Mouse (Mus musculus) kidney, embryonic 16.5 days (tissue): ENCODE results near the gene Egfl7. TPM values are rescaled to one million over a fixed set of nuclear protein-coding genes. Genes with fewer than 3 reads are reported as not detected.

ENCODE experiments used
- ATAC-seq: fragments of 200-750 bp; cut with Nextera tagmentation; 2 replicates; pipeline ENCODE4 v1.8.0; 2017; ENCODE audit warnings: moderate TSS enrichment; ENCODE audit not compliant: low FRiP score, low TSS enrichment
- H3K27ac ChIP-seq: fragments of 300-500 bp; sonication (generic); 2 replicates; pipeline ENCODE4 v1.5.1; 2014; ENCODE audit warnings: low read length
- H3K27me3 ChIP-seq: fragments of 300-500 bp; sonication (generic); 2 replicates; pipeline ENCODE4 v1.6.1; 2014; ENCODE audit warnings: low read length, control low read depth, mixed read lengths; ENCODE audit not compliant: insufficient read depth
- H3K36me3 ChIP-seq: fragments of 300-500 bp; sonication (generic); 2 replicates; pipeline ENCODE4 v1.6.1; 2014; ENCODE audit warnings: low read length, control low read depth, mixed read lengths; ENCODE audit not compliant: insufficient read depth
- H3K4me1 ChIP-seq: fragments of 300-500 bp; sonication (generic); 2 replicates; pipeline ENCODE4 v1.6.1; 2014; ENCODE audit warnings: low read length, control low read depth, mixed read lengths; ENCODE audit not compliant: insufficient read depth
- H3K4me2 ChIP-seq: fragments of 300-500 bp; sonication (generic); replicated peaks from 2 replicates; pipeline ENCODE4 v1.6.1; 2014; ENCODE audit warnings: low read depth, low read length
- H3K4me3 ChIP-seq: fragments of 300-500 bp; sonication (generic); 2 replicates; pipeline ENCODE4 v1.5.1; 2014; ENCODE audit warnings: mild to moderate bottlenecking, low read length
- H3K9ac ChIP-seq: fragments of 300-500 bp; sonication (generic); replicated peaks from 2 replicates; pipeline ENCODE4 v1.6.1; 2014; ENCODE audit warnings: low read length
- H3K9me3 ChIP-seq: fragments of 300-500 bp; sonication (generic); 2 replicates; pipeline ENCODE4 v1.6.1; 2016; ENCODE audit warnings: low read length, control low read depth
- whole genome bisulfite sequencing: fragments of 180-500 bp; shearing (Covaris S2); extraction: QIAGEN DNeasy Blood & Tissue Kit; methylation state at CpG from one replicate; pipeline ENCODE4 v1.1.7; 2014; 5-methylcytosine and 5-hydroxymethylcytosine counted together
- polyA plus RNA-seq: library from polyadenylated mRNA; unstranded; fragments of >200 nt; fragmentation: Nextera tagmentation; extraction: Ambion mirVana; gene quantifications from 2 replicates; pipeline ENCODE4 v1.2.1, GENCODE M21; 2015

Egfl7 gene
- polyA plus RNA-seq, 1 experiment from 2014 or later = 266 TPM

- peak; percentile 90 for ATAC-seq
- WGBS = under 1% methylated on average over 97 of the region's 103 CpGs
- H3K27me3 ChIP-seq = no peaks in the 10 kb centered on the region
- H3K36me3 ChIP-seq = no peaks in the 10 kb centered on the region
- H3K4me3 ChIP-seq = peak within 1 kb of the TSS; percentile 71
- peak within 1 kb of the TSS; percentile 86 for H3K27ac ChIP-seq
- H3K9ac ChIP-seq = peak within 1 kb of the TSS; percentile 83
- peaks cover 25% of the 10 kb centered on the region for H3K4me1 ChIP-seq
- H3K4me2 ChIP-seq = peak within 1 kb of the TSS; percentile 88
- H3K9me3 ChIP-seq = no peaks in the 10 kb centered on the region
Measured at GRCm38 (mm10) chr2:26603720-26604671, 24.2 kb downstream of the Egfl7 start, which contains the start of gene Agpat2. Gene Agpat2, minus strand, starts transcription at chr2:26604417.

GRCm38 (mm10) chr2:26605331-26605730 lies 25.5 kb downstream of the Egfl7 start:
- H3K4me1 ChIP-seq = peaks cover 20% of the 10 kb centered on the region
- H3K9ac ChIP-seq = no peak overlapping the region
- H3K9me3 ChIP-seq = no peaks in the 10 kb centered on the region
- H3K27ac ChIP-seq = no peak overlapping the region
- no peaks in the 10 kb centered on the region for H3K27me3 ChIP-seq
- no peak for ATAC-seq
- H3K36me3 ChIP-seq = no peaks in the 10 kb centered on the region
- 88% methylated on average over 8 of the region's 8 CpGs for WGBS
- no peak overlapping the region for H3K4me3 ChIP-seq
- no peak overlapping the region for H3K4me2 ChIP-seq

GRCm38 (mm10) chr2:26606579-26606978 lies 26.8 kb downstream of the Egfl7 start:
- 74% methylated on average over 3 of the region's 3 CpGs for WGBS
- no peak overlapping the region for H3K9ac ChIP-seq
- no peaks in the 10 kb centered on the region for H3K27me3 ChIP-seq
- H3K4me1 ChIP-seq = peaks cover 13% of the 10 kb centered on the region
- ATAC-seq = no peak
- no peak overlapping the region for H3K4me3 ChIP-seq
- no peak overlapping the region for H3K4me2 ChIP-seq
- no peaks in the 10 kb centered on the region for H3K9me3 ChIP-seq
- H3K36me3 ChIP-seq = no peaks in the 10 kb centered on the region
- no peak overlapping the region for H3K27ac ChIP-seq

- H3K9ac ChIP-seq = 0 out of 2 replicates have a peak overlapping the region, but pooled peaks have one; percentile 29
- H3K4me1 ChIP-seq = peaks cover 13% of the 10 kb centered on the region
- no peak overlapping the region for H3K27ac ChIP-seq
- WGBS = 43% methylated on average over 6 of the region's 6 CpGs
- no peak overlapping the region for H3K4me2 ChIP-seq
- no peak for ATAC-seq
- no peak overlapping the region for H3K4me3 ChIP-seq
- H3K9me3 ChIP-seq = no peaks in the 10 kb centered on the region
- H3K27me3 ChIP-seq = no peaks in the 10 kb centered on the region
- H3K36me3 ChIP-seq = no peaks in the 10 kb centered on the region
Measured at GRCm38 (mm10) chr2:26607056-26607910, 27.5 kb downstream of the Egfl7 start.

GRCm38 (mm10) chr2:26608781-26609180 lies 29.0 kb downstream of the Egfl7 start:
- H3K4me3 ChIP-seq = no peak overlapping the region
- ATAC-seq = no peak
- H3K4me2 ChIP-seq = no peak overlapping the region
- H3K36me3 ChIP-seq = no peaks in the 10 kb centered on the region
- no peaks in the 10 kb centered on the region for H3K9me3 ChIP-seq
- peaks cover 4% of the 10 kb centered on the region; the same call in 1 of the 2 replicates for H3K4me1 ChIP-seq
- no peak overlapping the region for H3K27ac ChIP-seq
- H3K27me3 ChIP-seq = no peaks in the 10 kb centered on the region
- H3K9ac ChIP-seq = no peak overlapping the region

- H3K36me3 ChIP-seq = no peaks in the 10 kb centered on the region
- ATAC-seq = no peak
- peaks cover 4% of the 10 kb centered on the region; the same call in 1 of the 2 replicates for H3K4me1 ChIP-seq
- H3K4me3 ChIP-seq = no peak overlapping the region
- H3K9ac ChIP-seq = no peak overlapping the region
- no peaks in the 10 kb centered on the region for H3K27me3 ChIP-seq
- H3K27ac ChIP-seq = no peak overlapping the region
- H3K4me2 ChIP-seq = no peak overlapping the region
- H3K9me3 ChIP-seq = no peaks in the 10 kb centered on the region
Measured at GRCm38 (mm10) chr2:26609261-26609661, 29.4 kb downstream of the Egfl7 start.

- 73% methylated on average over 3 of the region's 3 CpGs for WGBS
- H3K27ac ChIP-seq = no peak overlapping the region
- no peak for ATAC-seq
Measured at GRCm38 (mm10) chr2:26610526-26610925, 30.7 kb downstream of the Egfl7 start.

GRCm38 (mm10) chr2:26611054-26611453 lies 31.2 kb downstream of the Egfl7 start:
- no peaks in the 10 kb centered on the region for H3K9me3 ChIP-seq
- H3K9ac ChIP-seq = no peak overlapping the region
- no peaks in the 10 kb centered on the region for H3K36me3 ChIP-seq
- H3K4me2 ChIP-seq = no peak overlapping the region
- H3K27me3 ChIP-seq = no peaks in the 10 kb centered on the region
- H3K4me1 ChIP-seq = no peaks in the 10 kb centered on the region
- H3K4me3 ChIP-seq = no peak overlapping the region
- no peak for ATAC-seq
- H3K27ac ChIP-seq = no peak overlapping the region

More at GRCm38 (mm10) chr2:26610526-26610925, 30.7 kb downstream of the Egfl7 start:
- H3K9ac ChIP-seq = no peak overlapping the region
- H3K36me3 ChIP-seq = no peaks in the 10 kb centered on the region
- no peak overlapping the region for H3K4me2 ChIP-seq
- no peaks in the 10 kb centered on the region for H3K27me3 ChIP-seq
- no peaks in the 10 kb centered on the region for H3K9me3 ChIP-seq
- no peak overlapping the region for H3K4me3 ChIP-seq
- no peaks in the 10 kb centered on the region for H3K4me1 ChIP-seq

- Histone ChIP-seq H3K4me2 (no peak overlapping the region), H3K9ac (no peak overlapping the region), H3K4me1 (no peaks in the 10 kb centered on the region), H3K4me3 (no peak overlapping the region), H3K27ac (no peak overlapping the region), H3K27me3 (no peaks in the 10 kb centered on the region), H3K36me3 (no peaks in the 10 kb centered on the region), H3K9me3 (no peaks in the 10 kb centered on the region)
- ATAC-seq = no peak
Measured at GRCm38 (mm10) chr2:26611896-26612295, 32.1 kb downstream of the Egfl7 start.
